Mouse (Mus musculus) midbrain, postnatal 0 days (tissue): ENCODE data around the gene Tmub2. TPM values are rescaled to one million over a fixed set of nuclear protein-coding genes. Genes with fewer than 3 reads are reported as not detected.

Experiments used
- ATAC-seq: fragments of 200-750 bp; cut with Nextera tagmentation; 2 replicates; pipeline ENCODE4 v1.8.0; 2017; ENCODE audit warnings: moderate number of reproducible peaks, mild to moderate bottlenecking, moderate TSS enrichment, moderate library complexity; ENCODE audit not compliant: low FRiP score
- DNase-seq: peaks from one replicate; pipeline ENCODE4 v3.0.0-alpha.2; 2015; ENCODE audit warnings: low spot score
- H3K27ac ChIP-seq: fragments of 300-500 bp; sonication (generic); 2 replicates; pipeline ENCODE4 v1.5.1; 2014; ENCODE audit warnings: low read depth, mild to moderate bottlenecking, low read length, mixed read lengths
- H3K27me3 ChIP-seq: fragments of 300-500 bp; sonication (generic); 2 replicates; pipeline ENCODE4 v1.6.1; 2014; ENCODE audit warnings: low read length, control low read depth, mixed read lengths; ENCODE audit not compliant: insufficient read depth
- H3K36me3 ChIP-seq: fragments of 300-500 bp; sonication (generic); 2 replicates; pipeline ENCODE4 v1.6.1; 2014; ENCODE audit warnings: low read length, control low read depth, mixed read lengths; ENCODE audit not compliant: insufficient read depth
- H3K4me1 ChIP-seq: fragments of 300-500 bp; sonication (generic); 2 replicates; pipeline ENCODE4 v1.6.1; 2014; ENCODE audit warnings: mild to moderate bottlenecking, control low read depth, antibody characterized with exemption, low read length, mixed read lengths; ENCODE audit not compliant: insufficient read depth
- H3K4me2 ChIP-seq: fragments of 300-500 bp; sonication (generic); 2 replicates; pipeline ENCODE4 v1.6.1; 2014; ENCODE audit warnings: low read depth, mild to moderate bottlenecking, low read length, mixed read lengths; ENCODE audit not compliant: poor library complexity, severe bottlenecking
- H3K4me3 ChIP-seq: fragments of 300-500 bp; sonication (generic); 2 replicates; pipeline ENCODE4 v1.5.1; 2014; ENCODE audit warnings: low read depth, mild to moderate bottlenecking, low read length, moderate library complexity
- H3K9ac ChIP-seq: fragments of 300-500 bp; sonication (generic); replicated peaks from 2 replicates; pipeline ENCODE4 v1.6.1; 2014; ENCODE audit warnings: mild to moderate bottlenecking, low read length, moderate library complexity, mixed read lengths; ENCODE audit not compliant: poor library complexity, severe bottlenecking
- H3K9me3 ChIP-seq: fragments of 300-500 bp; sonication (generic); 2 replicates; pipeline ENCODE4 v1.6.1; 2016; ENCODE audit warnings: low read length, control low read depth
- CTCF ChIP-seq: IDR thresholded peaks from 2 replicates; pipeline ENCODE4 v1.5.1; 2016; ENCODE audit warnings: antibody characterized with exemption, mild to moderate bottlenecking
- WGBS: fragments of 180-500 bp; shearing (Covaris S2); extraction: QIAGEN DNeasy Blood & Tissue Kit; methylation state at CpG from one replicate; pipeline ENCODE4 v1.1.7; 2014; 5-methylcytosine and 5-hydroxymethylcytosine counted together
- polyA plus RNA-seq: library from polyadenylated mRNA; unstranded; fragments of >200 nt; fragmentation: Nextera tagmentation; extraction: Ambion mirVana; gene quantifications from 2 replicates; pipeline ENCODE4 v1.2.1, GENCODE M21; 2015
- total RNA-seq: library from RNA; depleted of rRNA; stranded (reverse); fragments of >200 nt; gene quantifications from 2 replicates; pipeline ENCODE4 v1.2.3, GENCODE M21; 2014

Gene Tmub2
- total and polyA plus RNA-seq, 2 experiments from 2014 or later, result 65.4 to 90.8 TPM

DNA sequence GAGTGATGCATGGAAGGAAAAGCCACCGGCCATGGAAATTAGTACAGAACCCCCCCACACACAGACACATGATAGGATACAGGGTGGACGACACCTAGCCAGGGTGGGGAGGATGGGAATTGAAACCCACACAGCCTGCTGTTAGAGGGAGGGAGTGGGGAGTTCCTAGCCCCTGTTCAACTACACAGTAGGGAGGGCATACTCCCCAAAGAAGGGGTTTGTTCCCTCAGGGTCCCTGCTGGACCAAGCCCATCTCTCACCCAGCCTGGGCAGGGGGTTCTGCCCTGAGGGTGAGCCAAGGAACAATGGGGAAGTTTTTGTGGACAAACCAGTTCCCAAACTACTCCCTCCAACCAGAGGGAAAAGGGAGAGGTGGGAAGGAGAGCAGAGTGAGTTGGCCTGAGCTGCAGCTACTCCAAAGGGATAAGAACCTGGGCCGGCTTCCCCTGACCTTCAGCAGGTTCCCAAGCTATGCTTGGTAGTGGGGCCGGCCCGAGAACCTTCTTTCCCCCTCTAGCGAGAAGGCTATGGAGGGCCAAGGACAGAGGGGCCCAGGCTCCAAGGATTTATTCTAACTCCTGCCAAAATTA is 4.9 kb downstream of the Tmub2 start:
- WGBS, result 57% methylated on average over 6 of the region's 6 CpGs
- DNase-seq (no peak), ATAC-seq (no peak)
- Histone ChIP-seq H3K4me2 (no peak overlapping the region), H3K36me3 (peaks cover 51% of the 10 kb centered on the region), H3K27ac (no peak overlapping the region), H3K27me3 (no peaks in the 10 kb centered on the region), H3K9ac (no peak overlapping the region), H3K4me1 (peaks cover 8% of the 10 kb centered on the region; the same call in 1 of the 2 replicates), H3K9me3 (no peaks in the 10 kb centered on the region), H3K4me3 (no peak overlapping the region)
- no peak for TF ChIP-seq CTCF

DNA sequence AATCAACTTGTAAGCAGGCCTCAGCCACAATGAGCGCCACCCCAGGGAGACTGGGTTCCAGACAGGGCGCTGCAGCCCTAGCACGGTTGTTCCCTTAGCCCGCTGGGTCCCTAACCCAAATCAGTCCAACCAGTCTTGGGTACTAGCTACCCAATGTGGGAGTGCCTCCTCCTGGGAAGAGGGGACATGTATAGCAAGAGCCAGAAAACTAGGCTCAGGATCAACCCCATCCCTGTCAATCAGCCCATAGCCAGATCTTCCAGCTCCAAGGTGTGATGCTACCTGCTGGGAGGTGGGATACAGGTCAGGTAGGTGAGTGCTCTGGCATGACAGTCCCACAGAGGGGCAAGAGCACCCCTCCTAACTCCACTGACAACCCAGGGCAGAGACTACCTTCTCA is 5.4 kb downstream of the Tmub2 start:
- H3K4me1 ChIP-seq, result peaks cover 11% of the 10 kb centered on the region; the same call in 1 of the 2 replicates
- WGBS, result 83% methylated on average over 4 of the region's 4 CpGs
- no peaks in the 10 kb centered on the region for H3K27me3 ChIP-seq
- no peak for DNase-seq
- no peak overlapping the region for H3K9ac ChIP-seq
- no peak overlapping the region for H3K4me3 ChIP-seq
- no peak for TF ChIP-seq CTCF
- no peaks in the 10 kb centered on the region for H3K9me3 ChIP-seq
- H3K27ac ChIP-seq, result no peak overlapping the region
- ATAC-seq, result no peak
- H3K36me3 ChIP-seq, result peaks cover 51% of the 10 kb centered on the region
- H3K4me2 ChIP-seq, result no peak overlapping the region

DNA sequence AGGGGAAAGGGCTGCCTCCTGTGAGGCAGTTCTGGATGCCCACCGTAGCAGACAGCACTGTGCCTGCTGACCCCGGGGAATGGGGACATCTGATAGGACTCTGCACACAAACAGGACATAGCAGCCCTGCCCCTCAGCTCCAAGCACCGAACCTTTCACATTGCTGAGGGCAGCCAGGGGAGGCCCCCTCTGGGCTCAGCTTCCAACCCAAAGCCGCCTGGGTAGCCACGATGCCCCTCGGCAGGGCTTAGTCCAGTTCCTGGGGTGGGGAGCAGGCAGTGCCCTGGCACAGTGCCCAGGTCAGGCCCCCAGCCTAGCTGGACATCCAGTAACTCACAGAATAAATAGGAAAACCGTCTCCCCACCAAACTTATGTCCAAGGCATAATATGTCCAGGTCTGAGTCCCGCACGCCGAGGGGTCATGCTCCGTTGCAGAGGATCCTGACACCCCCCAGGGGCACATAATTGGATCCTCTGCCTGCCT is 6.4 kb downstream of the Tmub2 start:
- no peak for DNase-seq
- 88% methylated on average over 11 of the region's 11 CpGs for WGBS
- H3K27ac ChIP-seq, result no peak overlapping the region
- no peaks in the 10 kb centered on the region for H3K9me3 ChIP-seq
- no peak overlapping the region for H3K9ac ChIP-seq
- no peak for TF ChIP-seq CTCF
- no peak overlapping the region for H3K4me2 ChIP-seq
- peaks cover 6% of the 10 kb centered on the region; the same call in 1 of the 2 replicates for H3K4me1 ChIP-seq
- peaks cover 51% of the 10 kb centered on the region for H3K36me3 ChIP-seq
- ATAC-seq, result no peak
- H3K27me3 ChIP-seq, result no peaks in the 10 kb centered on the region
- H3K4me3 ChIP-seq, result no peak overlapping the region

DNA sequence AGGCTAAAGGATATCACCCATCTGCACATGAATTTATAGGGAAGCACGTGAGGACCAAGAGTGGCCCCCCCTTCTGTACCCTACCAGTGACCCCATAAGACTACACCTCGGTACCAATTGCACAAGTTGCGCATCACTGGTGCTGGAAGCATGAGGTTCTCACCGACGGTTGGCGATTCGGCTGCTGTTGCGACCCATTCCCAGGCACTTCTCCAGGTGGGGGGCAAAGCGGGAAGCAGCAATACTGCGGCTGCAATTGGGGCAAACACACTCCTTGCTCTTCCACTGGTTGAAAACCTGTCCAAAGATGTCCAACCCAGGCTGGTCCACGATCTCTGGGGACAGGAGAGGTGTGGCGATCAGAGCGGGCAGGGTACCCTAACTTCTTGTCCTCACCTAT is 9.2 kb downstream of the Tmub2 start:
- no peak overlapping the region for H3K4me2 ChIP-seq
- ATAC-seq, result no peak
- H3K27me3 ChIP-seq, result no peaks in the 10 kb centered on the region
- no peak for DNase-seq
- no peaks in the 10 kb centered on the region for H3K9me3 ChIP-seq
- TF ChIP-seq CTCF, result no peak
- WGBS, result 94% methylated on average over 13 of the region's 13 CpGs
- no peak overlapping the region for H3K9ac ChIP-seq
- H3K4me3 ChIP-seq, result no peak overlapping the region
- peaks cover 5% of the 10 kb centered on the region; the same call in 1 of the 2 replicates for H3K4me1 ChIP-seq
- peaks cover 34% of the 10 kb centered on the region for H3K36me3 ChIP-seq
- H3K27ac ChIP-seq, result no peak overlapping the region

GRCm38 (mm10) chr11:102294416-102294815 is 9.7 kb downstream of the Tmub2 start:
- WGBS, result 74% methylated on average over 5 of the region's 5 CpGs
- H3K4me1 ChIP-seq, result peaks cover 5% of the 10 kb centered on the region; the same call in 1 of the 2 replicates
- H3K9me3 ChIP-seq, result no peaks in the 10 kb centered on the region
- peaks cover 34% of the 10 kb centered on the region for H3K36me3 ChIP-seq
- TF ChIP-seq CTCF, result no peak
- no peak for DNase-seq
- ATAC-seq, result no peak
- H3K4me2 ChIP-seq, result peak overlapping the region; percentile 91; the same call in 1 of the 2 replicates
- H3K9ac ChIP-seq, result peak overlapping the region; percentile 93
- peak overlapping the region; percentile 92; the same call in 1 of the 2 replicates for H3K4me3 ChIP-seq
- H3K27ac ChIP-seq, result peak overlapping the region; percentile 94; the same call in 1 of the 2 replicates
- no peaks in the 10 kb centered on the region for H3K27me3 ChIP-seq

GRCm38 (mm10) chr11:102294887-102295597 is 10.3 kb downstream of the Tmub2 start:
- Histone ChIP-seq H3K4me2 (peak overlapping the region; percentile 91), H3K27me3 (no peaks in the 10 kb centered on the region), H3K36me3 (peaks cover 34% of the 10 kb centered on the region), H3K27ac (peak overlapping the region; percentile 94), H3K4me3 (peak overlapping the region; percentile 92), H3K4me1 (peaks cover 5% of the 10 kb centered on the region; the same call in 1 of the 2 replicates), H3K9me3 (no peaks in the 10 kb centered on the region), H3K9ac (peak overlapping the region; percentile 93)
- DNase-seq (peak; percentile 56), ATAC-seq (no peak)
- peak; percentile 51; the same call in 1 of the 2 replicates for TF ChIP-seq CTCF
- WGBS, result 52% methylated on average over 12 of the region's 12 CpGs
